Mouse (Mus musculus): ENCODE data around the gene Npcd.

DNA sequence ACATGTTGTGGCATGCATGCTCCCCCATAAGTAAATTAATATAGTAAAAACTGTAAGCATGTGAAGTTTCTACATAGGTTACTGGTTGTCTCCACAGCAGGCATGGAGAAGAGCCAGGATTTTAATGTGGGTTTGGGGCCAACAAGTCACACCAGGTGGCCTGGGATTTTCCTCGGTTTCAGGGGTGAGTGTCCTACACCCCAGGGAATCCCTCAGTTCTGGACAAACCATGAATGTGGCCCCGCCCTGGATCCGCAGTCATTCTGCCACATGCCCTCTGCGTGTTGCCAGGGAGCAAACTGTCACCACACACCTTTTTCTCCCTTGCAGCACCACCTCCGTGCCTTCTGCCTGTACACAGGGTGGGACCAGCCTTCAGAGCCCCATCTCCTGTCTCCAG lies 25.4 kb downstream of the Npcd start:
- TF ChIP-seq POLR2A (IDR thresholded peaks at IDR 0.05; ENCODE audit: borderline replicate concordance, low read depth, low read length) (no peak), CTCF (IDR thresholded peaks at IDR 0.05; ENCODE audit: low read depth, low read length) (no peak)
